Mouse (Mus musculus) cerebellum, postnatal 25 days (tissue): Measurements from ENCODE around the gene Zfp30.

Experiments used
- DNase-seq, 2 experiments: peaks; one replicate each; pipeline ENCODE4 v3.0.0; 2021; ENCODE audit warnings: mixed read lengths in 2 of 2

Gene Zfp30

DNA sequence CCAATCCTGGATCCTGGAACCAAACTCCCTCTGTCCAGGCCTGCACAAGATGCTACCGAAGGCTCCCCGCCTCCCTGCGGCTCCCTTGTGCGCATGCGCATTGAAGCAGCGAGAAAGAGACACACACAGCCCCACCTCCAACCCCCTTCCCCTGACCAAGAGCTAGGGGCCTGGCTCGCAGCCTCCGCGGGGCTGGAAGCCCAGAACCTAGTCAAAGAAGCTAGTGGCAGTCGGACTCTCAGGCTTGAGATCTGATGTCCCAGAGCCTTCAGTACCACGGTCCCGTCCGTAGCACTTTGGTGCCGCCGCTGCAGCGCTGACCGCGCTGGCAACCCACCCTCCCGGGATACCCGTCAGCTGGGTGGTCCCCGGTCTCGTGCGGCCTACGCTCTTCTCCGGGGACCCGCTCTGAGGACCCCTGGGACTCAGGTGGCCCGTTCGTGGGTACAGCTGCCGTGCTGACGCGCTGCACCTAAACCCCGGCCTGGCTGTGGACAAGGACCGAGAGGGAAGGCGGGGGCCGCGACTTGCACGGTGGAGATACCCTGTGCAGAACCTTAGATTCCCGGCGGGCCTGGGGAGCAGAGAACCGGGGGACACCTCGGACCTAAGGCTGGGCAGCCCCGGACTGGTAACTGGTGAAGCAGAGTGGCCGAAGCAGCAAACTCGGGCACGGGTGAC, at the start of gene Zfp30:
Zfp30 (plus strand) TSS at position 128 of the 681 bp plus-strand sequence.
- peak; percentile 90 to 93 for DNase-seq

GRCm38 (mm10) chr7:29742258-29742657, 41.5 kb upstream of the Zfp30 start:
- no peak for DNase-seq

- DNase-seq: no peak
Measured at GRCm38 (mm10) chr7:29760476-29760875, 23.3 kb upstream of the Zfp30 start.

DNA sequence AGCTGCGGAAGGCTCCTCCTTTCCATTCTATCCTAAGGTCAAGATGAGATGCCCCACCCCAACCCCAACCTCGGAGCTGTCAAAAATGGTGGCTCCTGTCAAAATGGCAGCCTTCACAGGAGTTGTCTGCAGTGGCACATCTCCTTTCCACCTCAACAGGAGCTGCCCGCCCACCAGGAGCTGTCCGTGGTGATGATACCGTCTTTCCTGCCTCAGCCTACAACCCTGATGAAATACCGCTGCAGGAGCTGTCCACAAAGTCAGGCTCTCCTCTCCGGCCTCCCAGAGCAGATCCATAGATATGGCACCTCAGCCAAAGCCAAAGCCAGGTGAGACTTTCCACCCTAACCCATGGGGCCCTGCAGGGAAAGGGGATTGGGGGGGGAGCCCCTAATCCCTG, 19.1 kb upstream of the Zfp30 start:
- no peak for DNase-seq

DNA sequence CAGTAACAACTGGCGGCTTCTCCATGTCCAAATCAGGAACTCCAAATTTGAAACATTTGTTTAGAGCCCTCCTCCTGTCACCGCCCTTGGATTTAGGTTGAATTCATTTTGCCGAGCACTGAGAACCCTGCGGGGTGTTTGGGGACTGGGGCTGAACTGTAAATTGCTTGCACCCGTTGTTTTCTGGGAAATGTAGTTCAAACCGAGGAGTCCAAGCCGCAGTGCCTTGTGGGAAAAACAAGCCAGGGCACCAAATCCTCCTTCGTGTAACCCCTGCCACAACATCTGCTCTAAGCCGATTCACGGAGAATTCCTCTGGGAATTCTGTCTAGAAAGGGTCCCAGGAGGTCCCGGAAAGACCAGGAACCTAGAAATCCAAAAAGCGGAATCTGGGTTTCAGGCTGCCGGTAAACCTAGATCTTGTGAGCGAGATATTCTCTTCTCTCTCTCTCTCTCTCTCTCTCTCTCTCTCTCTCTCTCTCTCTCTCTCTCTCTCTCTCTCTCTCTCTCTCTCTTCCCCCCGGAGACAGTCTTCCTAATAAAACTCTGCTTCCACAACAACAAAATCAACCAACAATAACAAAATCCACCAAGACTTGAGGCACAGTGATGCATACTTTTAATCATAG, 16.6 kb upstream of the Zfp30 start:
- peak; percentile 87 to 90 for DNase-seq

DNA sequence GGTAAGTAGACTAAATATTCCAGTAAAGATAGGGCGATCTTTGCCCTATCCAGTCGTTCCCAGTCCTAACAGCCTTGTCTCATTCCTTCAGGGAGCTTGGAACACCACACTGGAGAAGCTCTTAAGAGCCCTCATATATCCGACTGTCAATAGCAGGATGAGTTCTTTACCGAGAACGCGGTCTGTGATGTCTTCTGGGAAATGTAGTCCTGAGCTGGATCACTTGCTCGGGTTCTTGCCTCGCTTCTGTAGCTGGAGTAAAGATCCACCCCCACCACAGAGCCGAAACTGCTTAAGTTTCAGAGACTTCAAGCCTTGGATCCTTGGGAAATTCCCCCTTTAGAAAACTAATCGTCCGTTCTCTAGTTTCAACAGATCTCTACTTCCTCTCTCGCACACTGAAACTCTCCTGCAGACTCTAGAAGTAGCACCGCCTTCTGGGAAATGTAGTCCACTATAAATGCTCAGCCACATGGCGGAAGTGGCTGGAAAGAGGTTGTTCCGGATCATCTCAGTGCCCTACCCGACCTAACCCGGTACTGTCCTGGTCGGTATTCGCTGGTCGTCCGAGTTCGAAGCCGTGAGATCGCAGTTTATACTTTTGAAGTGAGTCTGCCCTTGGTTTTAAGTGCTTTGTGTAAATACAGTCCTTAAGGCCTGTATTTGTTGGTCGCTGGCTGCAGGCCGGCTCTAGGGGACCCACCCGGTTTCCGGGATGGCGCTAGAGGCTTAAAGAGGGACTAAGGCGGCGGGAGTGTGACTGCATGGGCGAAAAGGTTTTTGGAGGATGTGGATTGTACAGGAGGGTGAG, 15.5 kb upstream of the Zfp30 start, which contains the start of gene Zfp84:
Zfp84 (plus strand) TSS at position 463 of the 811 bp plus-strand sequence.
- peak; percentile 85 to 86 for DNase-seq

DNA sequence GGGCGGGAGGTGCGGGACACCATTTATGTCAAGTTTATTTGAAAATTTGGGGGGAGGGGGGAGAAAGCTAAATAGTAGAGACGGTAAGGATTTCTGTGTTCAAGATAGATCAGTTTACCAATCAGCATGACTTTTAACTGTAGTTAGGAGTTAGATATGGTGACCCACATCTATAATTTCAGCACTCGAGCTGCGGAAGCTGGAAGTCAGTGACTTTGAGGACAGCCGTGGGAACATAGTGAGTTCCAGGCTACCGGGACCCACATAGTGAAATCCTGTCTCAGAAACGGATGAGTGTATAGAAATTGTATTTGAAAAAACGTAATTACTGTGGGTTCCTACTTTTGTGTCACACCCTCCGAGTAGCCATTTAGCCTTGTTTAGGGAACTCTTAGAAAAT, 14.8 kb upstream of the Zfp30 start:
- no peak for DNase-seq

GRCm38 (mm10) chr7:29773503-29773902, 10.3 kb upstream of the Zfp30 start:
- no peak for DNase-seq

GRCm38 (mm10) chr7:29774371-29774770, 9.4 kb upstream of the Zfp30 start:
- DNase-seq: no peak

DNA sequence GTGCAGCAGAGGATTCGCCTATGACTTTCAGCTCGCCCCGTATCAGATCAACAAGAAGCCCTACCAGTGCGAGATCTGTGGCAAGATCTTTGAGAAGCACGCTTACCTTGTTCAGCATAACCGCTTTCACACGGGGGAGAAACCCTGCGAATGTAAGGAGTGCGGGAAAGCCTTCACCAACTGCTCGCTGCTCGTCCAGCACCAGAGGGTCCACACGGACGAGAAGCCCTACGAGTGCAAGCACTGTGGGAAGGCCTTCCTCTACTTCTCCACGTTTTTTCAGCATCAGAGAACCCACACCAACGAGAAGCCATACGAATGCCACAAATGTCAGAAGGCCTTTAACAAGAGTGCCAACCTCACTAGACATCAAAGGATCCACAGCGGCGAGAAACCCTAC, 7.2 kb upstream of the Zfp30 start:
- no peak for DNase-seq

DNA sequence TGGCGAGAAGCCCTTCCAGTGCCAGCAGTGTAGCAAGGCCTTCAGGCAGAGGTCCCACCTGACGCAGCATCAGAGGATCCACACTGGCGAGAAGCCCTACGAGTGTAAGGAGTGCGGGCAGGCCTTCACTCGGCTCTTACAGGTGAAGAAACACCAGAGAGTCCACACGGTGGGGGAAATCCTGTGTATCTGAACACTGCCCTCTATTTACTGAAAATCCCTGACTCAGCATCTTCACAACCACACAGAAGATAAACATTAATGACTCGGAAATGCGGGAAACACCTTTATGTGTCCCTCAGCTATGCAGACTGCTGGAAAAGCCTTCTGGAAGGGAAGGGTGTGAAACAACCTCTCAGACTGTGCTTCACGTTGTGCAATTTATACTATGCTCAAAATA, 6.4 kb upstream of the Zfp30 start:
- no peak for DNase-seq

GRCm38 (mm10) chr7:29785023-29785422, 1.2 kb downstream of the Zfp30 start:
- no peak for DNase-seq

GRCm38 (mm10) chr7:29785888-29786287, 2.1 kb downstream of the Zfp30 start:
- DNase-seq: peak in 1 of 2 experiments; percentile 41

DNA sequence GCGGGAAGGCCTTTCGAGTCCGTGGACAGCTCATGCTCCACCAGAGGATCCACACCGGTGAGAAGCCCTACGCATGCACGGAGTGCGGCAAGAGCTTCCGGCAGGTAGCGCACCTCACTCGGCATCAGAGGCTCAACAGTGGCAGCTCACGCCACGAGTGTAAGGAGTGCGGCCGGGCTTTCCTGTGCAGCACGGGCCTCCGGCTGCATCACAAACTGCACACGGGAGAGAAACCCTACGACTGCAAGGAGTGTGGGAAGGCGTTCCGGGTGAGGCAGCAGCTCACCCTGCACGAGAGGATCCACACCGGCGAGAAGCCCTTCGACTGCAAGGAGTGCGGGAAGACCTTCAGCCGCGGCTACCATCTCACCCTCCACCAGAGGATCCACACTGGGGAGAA, 9.1 kb downstream of the Zfp30 start:
- DNase-seq: no peak

GRCm38 (mm10) chr7:29807046-29807445, 23.2 kb downstream of the Zfp30 start:
- DNase-seq: no peak

DNA sequence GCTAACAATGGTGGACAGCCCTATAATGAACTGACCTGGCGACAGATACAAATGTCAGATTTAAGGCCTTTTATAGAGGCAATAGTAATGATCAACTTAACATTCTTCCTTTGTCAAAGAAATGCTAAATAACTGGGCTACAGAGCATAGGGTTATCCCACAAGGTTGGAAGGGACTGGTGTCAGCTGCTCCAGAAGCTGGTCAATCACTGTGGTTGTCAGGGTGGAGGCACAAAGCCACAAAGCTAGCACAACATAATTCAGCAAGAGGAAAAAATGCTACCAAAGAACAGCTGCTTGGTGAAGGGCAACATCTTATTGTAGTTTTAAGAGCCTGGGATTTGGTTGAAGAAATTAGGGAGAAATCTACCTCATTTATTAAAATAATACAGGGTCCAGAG, 28.4 kb downstream of the Zfp30 start:
- DNase-seq: no peak

DNA sequence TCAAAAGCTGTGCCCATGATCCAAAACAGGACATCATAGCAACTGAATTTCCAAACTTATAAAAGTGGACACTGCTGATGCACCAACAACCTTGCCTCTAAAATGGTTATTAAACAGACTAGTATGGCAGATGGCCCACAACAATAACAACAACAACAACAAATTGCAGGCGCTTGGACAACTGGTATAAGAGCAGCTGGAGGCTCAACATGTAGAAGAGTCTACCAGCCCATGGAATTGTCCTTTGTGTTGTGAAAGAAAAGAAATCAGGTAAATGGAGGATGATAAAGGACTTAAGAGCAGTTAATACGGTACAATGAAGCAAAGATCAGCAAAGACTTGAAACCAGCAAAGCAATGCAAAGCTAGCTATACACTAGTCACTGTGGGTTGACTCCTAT, 30.6 kb downstream of the Zfp30 start:
- no peak for DNase-seq

DNA sequence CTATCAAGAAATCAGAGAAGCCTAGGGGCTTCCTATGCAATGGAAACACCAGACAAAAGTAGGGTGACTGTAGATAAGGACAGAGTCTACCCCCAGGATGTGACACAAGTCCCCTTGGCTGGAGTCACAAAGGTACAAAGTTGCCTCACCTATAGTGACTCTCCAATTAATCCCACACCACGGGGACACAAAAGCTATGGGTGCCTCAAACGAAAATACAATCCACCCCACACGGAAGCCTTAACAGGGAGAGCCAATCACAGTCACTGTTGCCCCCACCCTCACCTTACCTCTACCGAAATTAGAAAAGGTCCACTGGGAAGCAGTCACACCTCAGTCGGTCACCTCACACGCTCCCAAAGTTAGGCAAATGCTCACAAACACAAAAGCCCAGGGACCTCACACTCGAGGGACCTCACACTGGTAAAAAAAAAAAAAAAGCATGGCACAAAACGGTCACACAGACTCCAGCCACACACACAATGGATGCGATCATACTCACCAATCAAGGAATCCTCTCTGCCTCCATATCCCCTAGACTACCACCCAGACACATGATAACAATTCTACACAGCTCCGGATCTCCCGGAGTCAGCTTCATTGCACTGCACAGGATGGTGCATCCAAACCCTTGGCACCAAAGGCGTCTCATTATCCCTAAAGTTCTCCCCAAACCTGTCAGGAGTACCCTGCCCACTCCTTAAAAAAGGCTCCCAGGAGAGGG, 31.4 kb downstream of the Zfp30 start:
- DNase-seq: no peak

- peak; percentile 82 to 88 for DNase-seq
Measured at GRCm38 (mm10) chr7:29815910-29816429, 32.2 kb downstream of the Zfp30 start, which contains the start of gene Zfp790. Zfp790 (plus strand) TSS chr7:29816114.

DNA sequence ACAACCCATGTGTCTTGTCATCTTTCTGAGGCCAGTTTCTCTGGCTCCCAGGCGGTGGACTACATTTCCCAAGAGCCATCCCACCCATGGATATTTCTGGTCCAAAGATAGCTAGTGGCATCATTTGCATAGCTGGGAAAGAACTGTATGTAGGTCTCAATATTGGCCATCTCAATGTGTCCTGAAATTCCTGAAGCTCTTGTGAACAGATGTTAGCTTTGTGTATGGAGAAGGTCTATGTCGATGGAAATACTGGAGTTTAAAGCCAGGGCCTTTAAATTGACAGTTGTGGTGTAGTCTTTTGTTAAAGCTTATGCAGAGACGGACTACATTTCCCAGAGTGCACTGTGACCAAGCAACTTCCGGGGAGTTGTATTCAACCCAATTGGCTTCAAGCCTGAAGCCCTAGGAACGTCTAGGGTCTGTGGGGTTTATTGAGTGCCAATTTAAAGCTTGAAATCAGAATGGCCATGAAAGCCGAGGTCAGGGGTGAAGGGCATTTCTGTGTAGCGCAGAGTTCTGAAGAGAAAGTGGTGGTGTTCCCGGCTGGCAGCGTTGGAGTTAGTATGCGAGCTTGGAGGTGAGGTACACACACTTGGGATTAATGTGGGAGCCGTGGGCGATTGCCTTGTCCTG, 34.9 kb downstream of the Zfp30 start:
- DNase-seq: peak; percentile 75 to 79

- DNase-seq: no peak
Measured at GRCm38 (mm10) chr7:29828001-29828400, 44.2 kb downstream of the Zfp30 start.

- no peak for DNase-seq
Measured at GRCm38 (mm10) chr7:29829804-29830203, 46.0 kb downstream of the Zfp30 start.
